Mouse (Mus musculus) thymus, postnatal 14 days (tissue): ENCODE data around the gene Secisbp2.
"Not testable (repeated sequence)": the region's sequence is repeated elsewhere in the genome, so short reads cannot be mapped to it uniquely, and the experiment has no call there.

ENCODE experiments used
- DNase-seq: peaks from one replicate; pipeline ENCODE4 v3.0.0; 2021

Secisbp2 gene

GRCm38 (mm10) chr13:51651408-51652064 lies at the start of gene Secisbp2:
TSS of gene Secisbp2 (plus strand) at chr13:51651697.
- peak; percentile 96 for DNase-seq

- no peak for DNase-seq
These were observed 48.7 kb upstream of the Secisbp2 start for GRCm38 (mm10) chr13:51602764-51603163.

- no peak for DNase-seq
These were observed 48.1 kb upstream of the Secisbp2 start for GRCm38 (mm10) chr13:51603221-51603893.

GRCm38 (mm10) chr13:51603894-51604244 lies 47.6 kb upstream of the Secisbp2 start:
- DNase-seq = no peak

DNA sequence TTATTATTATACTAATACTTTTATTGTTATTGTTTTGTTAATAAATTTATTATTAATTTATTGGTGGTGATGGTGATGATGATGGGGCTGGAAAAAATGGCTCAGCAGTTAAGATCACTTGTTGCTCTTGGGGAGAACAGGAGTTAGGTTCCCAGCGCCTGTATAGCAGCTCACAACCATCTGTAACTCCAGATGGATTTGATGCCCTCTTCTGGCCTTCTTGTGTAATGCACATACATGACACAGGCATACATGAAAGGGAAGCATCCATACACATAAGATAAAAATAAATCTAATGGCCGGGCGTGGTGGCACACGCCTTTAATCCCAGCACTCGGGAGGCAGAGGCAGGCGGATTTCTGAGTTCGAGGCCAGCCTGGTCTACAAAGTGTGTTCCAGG lies 42.3 kb upstream of the Secisbp2 start:
- DNase-seq = no peak

DNA sequence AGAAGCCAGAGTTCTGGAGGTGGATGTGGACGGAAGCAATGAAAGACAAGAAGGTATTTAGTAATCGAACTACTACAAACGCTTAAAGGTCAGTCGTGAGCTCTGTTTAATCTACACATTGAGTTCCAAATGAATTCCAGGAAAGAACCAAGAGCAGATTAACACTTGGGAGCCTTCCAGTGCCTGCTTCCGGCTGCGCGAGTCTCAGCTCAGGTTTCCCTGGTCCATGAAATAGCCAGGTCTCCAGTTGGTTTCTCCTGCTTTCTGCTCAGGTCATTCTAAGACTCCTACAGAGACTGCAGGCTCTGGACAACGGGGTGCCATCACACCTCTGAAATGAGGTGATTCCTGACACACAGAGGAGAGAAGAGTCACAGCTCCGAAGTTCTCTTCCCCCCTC lies 40.4 kb upstream of the Secisbp2 start:
- DNase-seq = no peak

DNA sequence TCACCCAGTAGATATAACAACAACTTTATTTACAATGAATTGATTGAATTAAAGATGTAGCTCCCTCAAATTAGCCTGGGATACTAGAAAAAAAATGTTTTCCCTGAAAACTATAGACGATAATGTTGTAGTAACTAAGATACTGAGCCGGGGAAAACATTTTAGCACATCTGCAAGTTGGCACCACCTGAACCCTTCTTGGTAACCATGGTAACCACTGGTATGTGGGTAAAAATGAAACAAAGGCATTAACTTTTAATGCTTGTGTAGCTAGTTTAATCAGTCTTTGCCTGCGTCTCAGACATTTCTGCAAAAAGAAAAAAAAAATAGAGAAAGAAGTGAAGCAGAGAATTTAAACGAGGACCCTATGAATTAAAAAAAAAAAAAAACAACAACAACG lies 40.0 kb upstream of the Secisbp2 start:
- no peak for DNase-seq

- DNase-seq = no peak
These were observed 35.7 kb upstream of the Secisbp2 start for GRCm38 (mm10) chr13:51615815-51616214.

DNA sequence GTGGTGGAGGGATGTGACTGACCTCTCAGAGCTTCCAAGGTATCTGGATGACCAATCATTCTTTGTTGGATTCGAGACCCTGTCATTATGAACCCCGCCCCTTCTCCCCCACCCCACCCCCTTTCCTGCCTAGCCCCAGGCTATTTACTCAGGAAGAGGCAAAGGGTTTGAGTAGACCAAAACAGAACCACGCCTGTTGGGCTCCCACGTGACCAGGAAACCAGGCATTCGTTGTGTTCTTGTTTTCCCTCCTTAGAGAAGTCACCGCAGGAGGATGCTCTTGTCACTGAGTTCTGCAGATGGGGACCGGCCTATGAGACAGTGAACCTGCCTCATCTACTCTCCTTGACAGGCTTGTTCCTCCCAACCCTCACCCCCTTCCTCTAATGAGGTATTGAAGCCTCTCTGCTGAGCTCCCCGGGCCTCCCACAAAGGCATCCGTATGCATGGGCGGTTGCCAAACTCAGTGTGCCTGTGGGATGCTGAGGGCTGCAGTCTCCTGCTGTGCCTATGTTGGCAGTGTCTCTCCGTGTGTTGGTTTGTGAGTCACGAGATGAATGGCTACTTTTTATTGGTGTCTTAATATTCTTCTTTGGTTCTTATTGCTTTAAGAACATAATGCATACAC lies 35.0 kb upstream of the Secisbp2 start:
- DNase-seq = no peak

DNA sequence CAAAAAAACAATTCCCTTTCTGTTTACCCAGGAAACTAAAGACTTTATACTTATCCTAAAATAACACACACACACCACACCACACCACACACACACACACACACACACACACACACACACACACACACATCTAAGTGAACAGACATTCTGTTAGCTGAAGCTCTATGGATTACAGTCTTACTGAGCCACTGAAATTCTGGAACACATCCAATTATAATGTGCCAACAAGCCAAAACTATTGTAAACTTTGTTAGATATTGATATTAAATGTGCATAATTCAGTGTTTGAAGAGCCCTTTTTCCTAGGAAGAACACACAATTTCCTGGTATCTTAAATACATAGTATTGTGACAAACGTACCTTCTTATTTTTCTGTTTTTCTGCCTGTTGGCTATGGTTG lies 34.2 kb upstream of the Secisbp2 start:
- no peak for DNase-seq

- peak; percentile 42 for DNase-seq
These were observed 33.6 kb upstream of the Secisbp2 start for GRCm38 (mm10) chr13:51617861-51618260.

DNA sequence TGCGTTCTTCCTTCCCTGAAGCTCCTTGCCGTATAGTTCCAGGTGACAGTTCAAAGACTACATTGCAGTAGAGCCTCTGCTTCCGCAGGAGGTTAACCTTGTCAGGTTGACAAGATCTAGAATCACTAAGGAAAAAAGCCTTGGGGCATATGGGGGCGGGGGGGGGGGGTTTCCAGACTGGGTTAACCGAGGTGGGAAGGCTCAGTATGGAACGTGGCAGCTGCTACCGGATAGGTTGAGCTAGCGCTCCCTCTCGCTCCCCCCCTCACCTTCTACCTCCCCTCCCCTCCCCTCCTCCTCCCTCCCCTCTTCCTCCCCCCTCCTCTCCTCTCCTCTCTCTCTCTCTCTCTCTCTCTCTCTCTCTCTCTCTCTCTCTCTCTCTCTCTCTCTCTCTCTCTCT lies 32.9 kb upstream of the Secisbp2 start:
- no peak for DNase-seq

DNA sequence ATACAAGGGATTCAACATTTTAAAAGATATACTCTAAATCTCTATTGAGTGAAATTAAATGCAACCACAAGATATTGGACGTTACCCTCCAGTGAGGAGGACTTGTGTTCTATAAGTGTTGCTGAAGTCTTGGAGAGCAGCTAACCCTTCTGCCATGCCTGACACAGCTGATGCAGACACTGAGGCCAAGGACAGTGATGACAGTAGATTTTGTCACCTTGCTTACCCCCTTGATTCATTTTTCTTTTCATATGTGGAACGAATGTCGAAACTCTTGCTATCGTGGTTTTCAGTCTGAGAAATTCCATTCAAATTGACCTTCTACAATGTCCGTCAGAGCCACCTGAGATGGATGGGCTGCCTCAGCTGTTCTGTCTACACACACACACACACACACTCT lies 28.9 kb upstream of the Secisbp2 start:
- DNase-seq = no peak

DNA sequence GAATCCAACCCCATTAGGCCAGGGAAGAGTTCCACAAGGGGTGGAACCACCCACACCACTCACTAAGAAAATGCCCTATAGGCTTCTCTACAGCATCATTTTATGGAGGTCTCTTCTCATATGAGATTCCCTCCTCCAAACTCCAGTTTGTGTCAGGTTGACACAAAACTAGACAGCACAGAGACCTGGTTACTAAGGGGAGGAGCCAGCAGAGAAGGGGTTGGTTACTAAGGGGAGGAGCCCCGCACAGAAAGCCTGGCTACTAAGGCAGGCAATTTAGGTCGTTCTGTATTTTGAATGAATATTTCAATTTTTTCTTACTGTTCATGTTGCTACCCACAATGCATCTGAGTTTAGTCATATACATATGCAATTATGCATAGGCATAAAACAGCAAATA lies 27.8 kb upstream of the Secisbp2 start:
- no peak for DNase-seq

GRCm38 (mm10) chr13:51628273-51628848 lies 23.1 kb upstream of the Secisbp2 start:
- DNase-seq = no peak

- no peak for DNase-seq
These were observed 20.0 kb upstream of the Secisbp2 start for GRCm38 (mm10) chr13:51631354-51631992.

DNA sequence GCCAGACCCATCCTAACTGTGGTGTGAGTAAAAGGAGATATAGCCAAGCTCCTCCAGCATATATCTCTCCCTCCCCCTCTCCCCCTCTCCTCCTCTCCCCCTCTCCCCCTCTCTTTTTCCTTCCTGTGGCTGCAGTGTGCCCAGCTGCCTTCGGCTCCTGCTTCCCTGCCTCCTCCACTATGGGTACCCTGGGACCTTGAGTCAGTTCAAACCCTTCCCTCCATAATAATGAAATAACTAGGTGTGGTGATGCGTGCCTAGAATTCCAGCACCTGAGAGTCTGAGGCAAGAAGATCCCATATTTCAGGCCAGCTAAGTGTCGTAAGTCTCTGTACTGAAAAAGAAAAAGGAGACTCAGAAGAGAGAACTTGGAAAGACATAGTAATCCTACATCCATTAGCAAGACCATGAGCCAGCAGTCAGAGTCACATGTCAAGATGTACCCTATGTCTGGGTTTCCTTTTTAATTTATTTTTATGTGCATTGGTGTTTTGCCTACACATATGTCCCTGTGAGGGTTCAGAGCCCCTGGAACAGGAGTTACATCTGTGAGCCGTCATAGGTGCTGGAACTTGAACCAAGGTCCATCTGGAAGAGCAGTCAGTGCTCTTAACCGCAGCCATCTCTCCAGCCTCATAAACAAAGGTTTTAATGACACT lies 18.8 kb upstream of the Secisbp2 start:
- DNase-seq = no peak

- not testable (repeated sequence) for DNase-seq
These were observed 16.1 kb upstream of the Secisbp2 start for GRCm38 (mm10) chr13:51635384-51635783.

- peak; percentile 9 for DNase-seq
These were observed 12.5 kb upstream of the Secisbp2 start for GRCm38 (mm10) chr13:51638958-51639357.

- DNase-seq = no peak
These were observed 10.1 kb upstream of the Secisbp2 start for GRCm38 (mm10) chr13:51641424-51641823.

DNA sequence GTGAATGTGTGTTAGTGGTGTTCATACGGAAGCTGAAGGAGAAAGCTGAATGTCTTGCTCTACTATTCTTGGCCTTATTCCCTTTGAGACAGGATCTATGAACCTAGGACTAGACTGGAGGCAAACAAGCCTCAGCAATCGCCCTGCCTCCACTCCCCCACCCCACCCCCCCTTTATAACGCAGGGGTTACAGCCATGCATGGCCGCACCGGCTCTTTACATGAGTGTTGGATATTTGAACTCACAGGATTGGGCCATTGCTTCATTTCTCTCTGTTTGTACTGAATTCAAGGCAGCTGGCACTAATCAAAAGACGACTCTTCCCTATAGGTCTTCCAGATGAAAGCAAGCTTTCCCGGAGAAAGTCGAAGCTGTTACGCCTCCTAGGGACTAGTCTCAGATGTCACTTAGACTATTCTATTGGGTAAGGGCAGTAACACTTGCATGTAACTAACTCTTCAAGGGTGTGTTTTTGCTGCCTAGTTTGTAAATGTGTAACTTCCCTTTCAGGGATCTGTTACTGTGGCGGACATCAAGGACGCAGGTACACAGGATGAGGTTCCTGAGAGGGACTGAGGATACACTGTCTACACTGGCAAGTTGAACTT lies 9.2 kb upstream of the Secisbp2 start:
- DNase-seq = no peak
